Mouse (Mus musculus) adrenal gland, adult 8-10 months (tissue): ENCODE data around the gene Traf5. TPM values are rescaled to one million over a fixed set of nuclear protein-coding genes. Genes with fewer than 3 reads are reported as not detected.

Experiments
- DNase-seq: peaks from one replicate; pipeline ENCODE4 v3.0.0; 2022
- total RNA-seq, 4 experiments: library from RNA; stranded (reverse); gene quantifications; 2 replicates each; pipeline ENCODE4 v1.2.4; 2022

Gene Traf5
- total RNA-seq, 4 experiments from 2014 or later, result 4.5 to 15.4 (median 7.7) TPM

DNA sequence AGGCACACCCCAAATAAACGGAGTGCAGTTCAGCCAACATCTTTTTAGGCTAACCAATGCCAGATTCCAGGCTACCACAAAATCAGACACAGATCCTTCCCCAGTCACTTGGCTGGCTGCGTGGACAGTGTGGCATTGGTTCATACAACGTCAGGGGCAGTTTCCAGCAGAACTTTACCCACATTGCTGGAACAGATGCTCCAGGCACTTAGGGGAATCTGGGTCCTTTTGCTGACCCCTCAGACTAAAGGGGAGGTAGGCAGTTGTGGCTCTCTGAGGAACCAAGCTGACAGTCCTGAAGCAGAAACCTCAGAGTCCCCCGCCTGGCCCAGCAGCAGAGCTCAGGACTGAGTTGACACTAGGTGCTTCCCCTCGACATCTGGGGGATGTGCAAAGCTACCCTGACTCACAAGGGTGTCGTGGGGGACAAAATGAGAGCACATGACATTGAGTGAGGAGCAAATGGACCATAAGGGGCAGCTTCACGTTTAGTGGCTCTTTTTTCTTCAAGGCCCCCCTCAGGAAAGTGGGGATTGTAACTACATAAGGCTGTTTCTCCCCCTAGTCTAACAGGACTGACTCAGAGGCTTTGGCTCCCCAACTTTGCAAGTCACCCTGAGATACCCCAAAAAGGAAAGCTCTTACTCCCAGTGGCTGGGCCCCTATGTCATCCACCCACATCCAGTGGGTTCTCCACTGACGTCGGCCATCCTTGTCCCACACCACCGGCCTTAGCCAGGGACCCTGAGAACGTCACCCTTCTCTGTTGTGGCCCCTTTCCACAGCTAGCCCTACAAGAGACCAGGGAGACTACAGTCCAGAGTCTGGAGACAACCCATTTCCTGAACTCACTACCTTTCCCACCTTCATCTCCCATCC is 1.4 kb downstream of the Traf5 start:
- no peak for DNase-seq

DNA sequence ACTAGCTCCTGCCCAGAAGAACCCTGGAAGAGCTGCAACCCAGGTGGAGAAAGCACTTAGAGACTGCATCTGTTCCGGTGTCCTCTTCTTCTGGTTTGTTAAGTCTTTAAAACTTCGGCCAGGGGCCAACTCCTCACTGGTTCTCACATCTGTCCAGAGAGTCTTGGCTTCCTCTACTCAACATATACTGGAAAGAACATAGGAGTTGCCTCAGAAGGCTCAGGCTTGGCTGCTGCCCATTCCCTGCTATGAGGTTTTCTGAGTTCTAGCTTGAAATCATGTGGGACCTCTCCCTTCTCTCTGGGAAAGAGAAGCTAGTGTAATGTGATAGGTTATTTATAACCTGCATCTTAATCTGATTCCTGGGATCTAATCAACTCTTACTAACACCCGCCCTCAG is 2.1 kb downstream of the Traf5 start:
- no peak for DNase-seq

GRCm38 (mm10) chr1:192089208-192090166 is 2.9 kb downstream of the Traf5 start:
- no peak for DNase-seq

- no peak for DNase-seq
These were observed 4.3 kb downstream of the Traf5 start for GRCm38 (mm10) chr1:192088011-192088410.

DNA sequence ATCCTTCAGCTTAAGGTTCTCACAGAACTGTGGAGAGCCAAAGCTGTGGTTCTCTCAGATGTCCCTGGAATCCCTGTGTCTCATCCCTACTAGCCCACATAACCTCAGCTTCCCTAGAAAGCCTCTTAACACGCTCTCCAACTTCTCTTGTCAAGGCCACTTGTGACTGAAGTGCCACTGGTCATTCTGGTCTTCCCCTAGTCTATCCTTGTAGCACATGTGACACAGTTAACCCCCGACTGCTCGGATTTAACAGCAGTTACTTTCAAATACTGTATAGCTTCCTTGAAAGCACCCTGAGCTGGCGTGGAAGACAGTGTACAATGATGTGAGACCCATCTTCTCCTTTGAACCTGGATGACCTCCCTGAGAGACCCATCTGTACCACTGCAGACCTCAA is 5.3 kb downstream of the Traf5 start:
- DNase-seq, result no peak

DNA sequence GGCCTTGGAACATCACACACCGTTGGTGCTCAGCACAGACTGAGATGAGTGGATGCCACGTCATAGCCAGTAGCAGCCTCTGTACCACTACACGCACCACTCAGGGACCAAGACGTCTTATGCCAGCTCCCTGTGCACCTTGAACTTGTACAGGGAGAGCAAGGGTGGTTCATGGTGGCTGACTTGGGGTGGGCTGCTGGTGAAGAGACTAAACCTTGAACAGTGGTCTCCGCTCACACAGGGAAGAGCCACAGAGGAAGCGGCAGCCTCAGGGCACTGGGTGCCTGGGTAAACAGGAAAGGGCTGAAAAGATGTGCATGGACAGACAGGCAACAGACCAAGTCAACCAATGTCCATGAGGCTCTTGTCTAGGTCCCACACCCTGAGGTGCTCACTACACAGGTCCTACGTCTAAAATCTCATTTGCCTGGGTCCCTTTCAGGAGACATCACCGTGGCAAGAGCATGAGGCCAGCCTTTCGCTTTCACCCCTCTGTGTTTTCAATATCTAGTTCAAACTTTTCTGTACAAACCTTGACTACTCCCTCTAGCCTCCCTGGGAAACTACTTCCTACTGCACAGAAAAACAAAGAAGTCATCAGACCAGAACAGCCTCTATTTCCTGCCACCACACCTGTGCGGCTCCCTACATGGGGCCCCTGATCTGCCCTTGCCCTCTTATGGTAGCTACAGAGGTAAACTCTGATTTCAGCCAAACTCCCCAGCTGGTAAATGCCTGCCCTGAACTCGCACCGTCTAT is 5.9 kb downstream of the Traf5 start:
- DNase-seq, result no peak

DNA sequence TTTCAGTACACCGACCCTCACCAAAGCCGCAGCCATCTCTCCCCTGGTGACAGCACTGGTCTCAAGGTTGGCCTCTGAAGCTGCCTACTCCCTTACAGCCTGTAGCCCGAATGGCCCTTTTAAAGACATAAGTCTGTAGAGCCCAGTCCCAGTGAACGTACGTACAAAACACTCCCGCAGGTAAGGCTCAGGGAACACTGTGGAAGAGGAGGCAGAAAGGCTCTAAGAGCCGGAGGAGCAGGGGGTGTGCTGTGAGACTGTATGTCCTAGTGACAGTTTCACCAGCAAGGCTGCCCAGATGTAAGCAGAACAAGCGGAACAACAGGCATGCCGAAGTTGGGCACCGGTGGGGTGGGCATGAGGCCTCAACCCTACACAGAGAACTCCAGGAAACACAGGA is 7.1 kb downstream of the Traf5 start:
- DNase-seq, result no peak

DNA sequence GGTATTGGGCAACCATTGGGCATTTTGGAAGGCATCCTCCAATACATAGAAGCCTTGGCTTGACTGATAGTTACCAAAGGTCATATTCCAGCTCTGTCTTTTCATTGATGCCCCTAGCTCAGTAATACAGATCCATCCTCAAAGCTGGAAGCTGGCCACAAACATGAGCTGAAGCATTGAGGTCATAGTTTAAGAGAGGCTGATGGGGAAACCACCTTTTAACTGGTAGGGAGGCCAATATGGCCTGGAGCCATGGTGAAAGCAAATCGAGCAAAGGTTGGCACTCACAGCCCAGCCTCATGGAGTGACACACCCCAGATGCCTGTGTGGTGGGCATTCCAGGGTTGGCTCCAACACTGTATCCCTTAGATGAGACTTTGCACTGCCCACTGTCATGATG is 9.7 kb downstream of the Traf5 start:
- no peak for DNase-seq

- DNase-seq, result no peak
These were observed 11.2 kb downstream of the Traf5 start for GRCm38 (mm10) chr1:192081129-192081528.

- no peak for DNase-seq
These were observed 13.2 kb downstream of the Traf5 start for GRCm38 (mm10) chr1:192079121-192079520.

GRCm38 (mm10) chr1:192078406-192078805 is 14.0 kb downstream of the Traf5 start:
- DNase-seq, result no peak

DNA sequence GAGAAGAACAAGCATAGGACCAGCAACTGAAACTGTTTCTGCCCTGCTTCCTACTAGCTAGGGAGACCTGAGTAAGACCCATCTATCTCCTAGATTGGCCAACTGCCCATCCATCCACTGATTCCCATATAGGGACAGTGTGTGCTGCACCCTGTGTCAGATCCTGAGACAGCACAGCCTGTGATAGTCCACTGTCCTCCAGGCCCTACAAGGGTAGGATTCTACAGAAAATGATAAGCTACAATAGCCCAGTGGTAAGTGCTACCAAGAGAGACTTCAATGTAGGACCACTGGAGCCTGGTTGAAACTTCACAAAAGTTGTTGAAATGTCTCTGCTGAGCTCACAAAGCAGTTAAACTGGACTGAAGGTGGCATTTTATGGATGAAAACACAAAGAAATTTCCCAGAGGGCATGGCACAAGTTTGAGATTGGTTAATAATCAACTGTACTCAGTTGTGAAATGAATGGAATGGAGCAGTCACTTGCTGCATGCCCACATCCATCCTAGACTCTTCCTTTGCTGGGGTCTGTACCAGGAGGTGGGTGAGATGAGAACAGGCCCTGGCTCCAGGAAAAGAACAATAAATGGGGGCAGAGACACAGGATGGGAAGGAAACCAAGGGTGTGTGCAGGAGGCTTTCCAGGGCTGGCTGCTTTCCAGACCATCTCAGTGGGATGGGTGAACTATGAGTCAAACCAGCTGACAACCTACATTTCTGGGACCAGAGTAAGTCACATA is 15.4 kb downstream of the Traf5 start:
- no peak for DNase-seq

- DNase-seq, result no peak
These were observed 16.3 kb downstream of the Traf5 start for GRCm38 (mm10) chr1:192076101-192076500.

DNA sequence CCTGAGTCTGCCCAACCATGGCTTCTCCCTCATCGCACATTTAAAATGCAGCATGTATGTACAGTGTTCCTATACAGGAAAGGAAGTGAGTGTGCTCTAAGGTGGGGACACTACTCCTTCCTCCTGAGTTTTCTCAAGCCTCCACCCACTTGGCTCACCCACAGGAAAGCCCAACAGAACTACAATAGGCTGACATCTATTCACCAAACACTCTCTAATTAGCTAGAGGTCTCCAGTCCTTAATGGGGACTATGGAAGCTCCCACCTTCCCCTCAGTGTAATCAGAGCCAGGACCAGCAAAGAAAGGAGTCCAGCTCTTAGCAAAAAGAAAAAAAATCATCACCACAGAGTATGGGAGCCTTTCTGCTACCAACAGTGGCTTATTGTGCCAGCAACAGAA is 17.5 kb downstream of the Traf5 start:
- no peak for DNase-seq

- DNase-seq, result no peak
These were observed 19.9 kb downstream of the Traf5 start for GRCm38 (mm10) chr1:192072426-192072825.

DNA sequence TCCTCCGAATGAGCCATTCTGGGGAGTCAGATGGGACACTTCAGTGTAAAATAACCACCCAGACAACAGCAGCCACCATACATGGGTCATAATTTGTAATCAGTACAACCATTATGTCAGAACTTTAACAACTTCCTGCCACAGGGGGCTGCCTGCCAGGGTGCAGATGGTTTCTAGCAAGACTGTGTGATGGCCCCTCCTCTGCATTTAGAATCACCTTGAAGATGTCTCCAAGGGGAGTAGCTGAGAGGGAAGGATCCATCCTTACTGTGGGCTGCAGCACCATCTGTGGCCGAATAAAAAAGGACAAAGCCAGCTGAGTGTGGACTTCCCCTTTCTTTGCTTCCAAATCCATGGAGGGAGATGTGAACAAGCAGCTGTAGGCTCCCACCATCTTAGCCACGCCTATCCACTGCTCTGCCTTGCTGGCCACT is 21.7 kb downstream of the Traf5 start:
- no peak for DNase-seq

GRCm38 (mm10) chr1:192069971-192070591 is 22.3 kb downstream of the Traf5 start:
- no peak for DNase-seq

- DNase-seq, result no peak
These were observed 24.2 kb downstream of the Traf5 start for GRCm38 (mm10) chr1:192068188-192068587.

GRCm38 (mm10) chr1:192066956-192067355 is 25.4 kb downstream of the Traf5 start:
- no peak for DNase-seq

DNA sequence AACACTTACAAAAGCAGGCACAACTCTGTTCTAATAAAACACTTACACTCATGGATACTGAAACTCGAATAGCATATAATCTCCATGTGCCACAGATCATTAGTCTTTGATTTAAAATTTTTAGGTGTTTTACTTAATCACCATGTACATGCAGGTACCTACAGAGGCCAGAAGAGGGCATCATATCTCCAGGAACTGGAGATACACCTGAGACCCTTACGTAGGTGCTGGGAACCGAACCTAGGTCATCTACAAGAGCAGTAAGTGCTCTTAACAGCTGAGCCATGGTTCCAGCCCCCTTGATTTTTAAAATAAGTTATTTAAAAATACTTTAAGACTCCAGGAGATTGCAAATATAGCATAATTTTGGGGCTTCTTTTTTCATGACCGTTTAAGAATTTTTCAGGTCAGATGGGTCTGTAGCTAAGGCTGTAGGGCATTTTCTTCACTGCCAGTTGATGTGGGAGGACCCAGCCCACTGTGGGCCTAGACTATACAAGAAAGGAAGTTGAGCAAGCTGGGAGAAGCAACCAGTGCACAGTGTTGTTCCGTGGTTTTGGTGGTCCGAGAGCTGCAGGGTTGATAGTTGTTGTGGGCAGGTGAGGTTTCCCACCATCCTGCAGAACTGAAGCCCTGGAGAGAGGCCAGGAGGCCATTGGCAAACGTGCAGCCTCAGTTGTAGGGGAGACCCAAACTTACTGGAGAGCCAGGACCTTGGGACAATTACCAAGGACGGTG is 29.0 kb downstream of the Traf5 start:
- DNase-seq, result no peak

DNA sequence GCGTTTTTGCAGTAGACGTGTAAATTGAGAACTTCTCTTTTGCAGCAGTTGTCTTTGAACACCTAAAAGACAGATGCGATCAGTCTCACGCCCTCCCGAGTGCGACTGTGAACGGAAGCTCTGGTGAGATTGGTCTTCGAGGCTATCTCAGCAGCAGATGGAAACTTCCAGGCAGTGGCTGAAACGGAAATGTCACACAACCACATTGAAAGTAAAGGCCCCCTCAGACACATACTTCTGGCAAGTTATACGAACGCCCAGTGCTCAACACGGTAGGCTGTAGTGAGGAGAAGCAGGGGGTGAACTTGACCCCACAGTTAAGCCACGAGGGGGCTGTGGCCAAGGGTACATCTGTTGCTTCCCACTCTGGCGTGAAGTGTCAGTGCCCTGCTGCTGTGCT is 29.7 kb downstream of the Traf5 start:
- no peak for DNase-seq
